Mouse (Mus musculus) adrenal gland, postnatal 0 days (tissue): ENCODE results near the gene Nkap. TPM values are rescaled to one million over a fixed set of nuclear protein-coding genes. Genes with fewer than 3 reads are reported as not detected.

ENCODE experiments used
- polyA plus RNA-seq: library from polyadenylated mRNA; unstranded; fragments of >200 nt; fragmentation: Nextera tagmentation; extraction: Ambion mirVana; gene quantifications from 2 replicates; pipeline ENCODE4 v1.2.1, GENCODE M21; 2015

Gene Nkap
- polyA plus RNA-seq, result 11.6 and 12.9 TPM in 2 replicates

DNA sequence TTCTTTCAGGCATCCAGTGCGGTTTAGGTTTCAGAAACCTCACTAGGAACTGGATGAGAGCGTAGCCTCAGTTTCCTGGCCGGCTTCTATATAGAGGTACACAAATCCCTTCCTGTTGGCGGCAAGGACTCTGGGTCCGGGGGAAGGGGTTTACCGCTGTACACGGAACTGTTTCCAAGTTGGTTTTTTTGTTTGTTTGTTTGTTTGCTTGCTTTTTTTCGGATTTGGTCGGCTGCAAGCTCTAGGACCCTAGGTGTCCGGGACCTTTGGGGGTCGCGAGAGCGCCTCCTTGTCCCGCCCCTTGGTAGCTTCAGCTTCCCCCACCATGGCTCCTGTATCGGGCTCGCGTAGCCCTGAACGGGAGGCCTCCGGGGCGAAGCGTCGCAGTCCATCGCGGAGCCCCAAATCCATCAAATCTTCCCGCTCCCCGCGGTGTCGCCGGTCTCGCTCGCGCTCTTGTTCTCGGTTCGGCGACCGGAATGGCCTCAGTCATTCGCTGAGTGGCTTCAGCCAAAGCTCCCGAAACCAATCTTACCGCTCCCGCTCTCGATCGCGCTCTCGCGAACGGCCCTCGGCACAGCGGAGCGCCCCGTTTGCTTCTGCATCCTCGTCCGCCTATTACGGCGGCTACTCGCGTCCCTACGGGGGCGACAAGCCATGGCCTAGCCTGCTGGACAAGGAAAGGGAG, at the start of gene Nkap:
Gene Nkap, plus strand, starts transcription at position 125 of the 688 bp plus-strand sequence.

DNA sequence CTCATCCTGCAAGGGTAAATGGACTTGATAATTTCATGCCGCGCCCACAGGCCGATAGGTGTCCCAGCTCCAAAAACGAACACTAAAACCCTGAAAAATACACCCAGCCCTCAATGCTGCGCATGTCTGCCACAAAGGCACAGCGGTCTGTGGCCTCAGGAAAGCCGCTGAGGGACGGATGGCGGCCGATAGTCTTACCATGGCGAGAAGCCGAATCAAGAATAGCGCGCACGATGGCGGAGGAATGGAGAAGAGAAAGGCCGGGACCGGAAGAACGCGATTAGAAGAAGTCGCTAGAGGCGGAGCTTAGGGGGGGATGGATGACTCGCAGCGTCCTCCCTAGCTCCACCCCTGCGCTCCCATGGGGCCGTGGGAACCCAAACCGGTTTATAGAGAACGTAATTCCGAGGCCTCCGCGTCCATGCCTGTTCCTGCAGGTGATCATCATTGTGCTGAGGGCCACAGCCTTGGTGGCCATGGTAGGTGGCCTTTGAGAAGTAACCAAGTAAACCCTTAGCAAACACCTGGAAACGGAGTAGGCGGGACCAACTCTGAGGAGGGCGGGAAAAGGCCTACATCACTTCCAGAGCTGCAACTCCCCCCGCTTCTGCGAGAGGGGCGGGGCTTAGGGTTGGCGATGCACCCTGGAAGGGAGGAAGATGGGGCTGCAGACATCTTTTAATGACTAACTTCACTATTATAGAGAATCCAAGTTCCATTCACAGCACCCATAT, 41.5 kb upstream of the Nkap start, which contains the start of gene Rpl39:
Gene Rpl39, minus strand, starts transcription at position 476 of the 734 bp plus-strand sequence.

GRCm38 (mm10) chrX:37110193-37110880, 16.3 kb upstream of the Nkap start, which contains the start of gene Upf3b:
Gene Upf3b, minus strand, starts transcription at chrX:37110322.

DNA sequence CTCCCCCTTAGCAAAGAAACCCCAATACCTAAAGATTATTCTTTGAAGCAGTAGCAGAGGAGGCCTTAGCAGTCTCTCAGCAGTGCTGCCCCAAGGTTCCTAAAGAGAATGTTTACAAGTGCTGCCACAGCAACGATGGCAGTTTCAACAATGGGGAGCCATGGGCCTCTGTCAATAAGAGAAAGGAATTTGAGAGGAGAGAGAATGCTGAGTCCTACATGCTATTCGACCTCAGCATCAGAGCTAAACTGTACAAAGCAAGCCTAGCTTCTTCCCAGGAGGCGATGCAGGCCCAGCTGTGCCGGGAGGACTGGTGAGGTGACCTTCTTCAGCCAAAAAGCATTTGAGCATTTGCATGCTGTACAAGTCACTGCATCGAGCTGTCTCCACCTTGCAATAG, 42.1 kb downstream of the Nkap start, which contains the start of gene Akap14:
Gene Akap14, minus strand, starts transcription at position 101 of the 400 bp plus-strand sequence.

GRCm38 (mm10) chrX:37191105-37191743, 64.6 kb downstream of the Nkap start, which contains the start of the genes Ndufa1 and Rnf113a1:
Gene Ndufa1, minus strand, starts transcription at chrX:37191163.
Gene Rnf113a1, plus strand, starts transcription at chrX:37191245.

Other genes starting within 250 kb of the Nkap start
- 1.5 and 2.2 TPM in 2 replicates for gene Nkrf, start 223.9 kb upstream of the Nkap start, polyA plus RNA-seq
- 19.3 and 19.9 TPM in 2 replicates for gene Sept6, start 135.0 kb upstream of the Nkap start, polyA plus RNA-seq
- gene Sowahd, start 78.0 kb upstream of the Nkap start, polyA plus RNA-seq, result 0.33 and 0.66 TPM in 2 replicates
- 810 and 1,409 TPM in 2 replicates for gene Rpl39, start 41.4 kb upstream of the Nkap start, polyA plus RNA-seq
- 13.0 and 17.0 TPM in 2 replicates for gene Upf3b, start 16.5 kb upstream of the Nkap start, polyA plus RNA-seq
- 0.16 TPM in 1 of 2 replicates, not detected in the other for gene Akap14, start 42.0 kb downstream of the Nkap start, polyA plus RNA-seq
- gene Ndufa1, start 64.4 kb downstream of the Nkap start, polyA plus RNA-seq, result 789 and 799 TPM in 2 replicates
- 8.5 and 9.6 TPM in 2 replicates for gene Rnf113a1, start 64.5 kb downstream of the Nkap start, polyA plus RNA-seq
- gene Gm9, start 84.2 kb downstream of the Nkap start, polyA plus RNA-seq, result not detected in 2 replicates
- gene Rhox1, start 95.5 kb downstream of the Nkap start, polyA plus RNA-seq, result not detected in 2 replicates
- not detected in 2 replicates for gene Rhox2a, start 118.2 kb downstream of the Nkap start, polyA plus RNA-seq
- not detected in 2 replicates for gene Rhox3a, start 123.1 kb downstream of the Nkap start, polyA plus RNA-seq
- gene Rhox4a, start 138.5 kb downstream of the Nkap start, polyA plus RNA-seq, result not detected in 2 replicates